Mouse (Mus musculus): ENCODE results near the gene Samd14. TPM values are rescaled to one million over a fixed set of nuclear protein-coding genes. Genes with fewer than 3 reads are reported as not detected.

Samd14 gene
- total RNA-seq, 2 experiments from 2014 or later = 48.4 to 49.1 TPM

GRCm38 (mm10) chr11:95069226-95069957 is 59.7 kb downstream of the Samd14 start:
- DNase-seq (ENCODE audit: extremely low spot score in 1 of 2, low spot score in 1 of 2) = no peak

DNA sequence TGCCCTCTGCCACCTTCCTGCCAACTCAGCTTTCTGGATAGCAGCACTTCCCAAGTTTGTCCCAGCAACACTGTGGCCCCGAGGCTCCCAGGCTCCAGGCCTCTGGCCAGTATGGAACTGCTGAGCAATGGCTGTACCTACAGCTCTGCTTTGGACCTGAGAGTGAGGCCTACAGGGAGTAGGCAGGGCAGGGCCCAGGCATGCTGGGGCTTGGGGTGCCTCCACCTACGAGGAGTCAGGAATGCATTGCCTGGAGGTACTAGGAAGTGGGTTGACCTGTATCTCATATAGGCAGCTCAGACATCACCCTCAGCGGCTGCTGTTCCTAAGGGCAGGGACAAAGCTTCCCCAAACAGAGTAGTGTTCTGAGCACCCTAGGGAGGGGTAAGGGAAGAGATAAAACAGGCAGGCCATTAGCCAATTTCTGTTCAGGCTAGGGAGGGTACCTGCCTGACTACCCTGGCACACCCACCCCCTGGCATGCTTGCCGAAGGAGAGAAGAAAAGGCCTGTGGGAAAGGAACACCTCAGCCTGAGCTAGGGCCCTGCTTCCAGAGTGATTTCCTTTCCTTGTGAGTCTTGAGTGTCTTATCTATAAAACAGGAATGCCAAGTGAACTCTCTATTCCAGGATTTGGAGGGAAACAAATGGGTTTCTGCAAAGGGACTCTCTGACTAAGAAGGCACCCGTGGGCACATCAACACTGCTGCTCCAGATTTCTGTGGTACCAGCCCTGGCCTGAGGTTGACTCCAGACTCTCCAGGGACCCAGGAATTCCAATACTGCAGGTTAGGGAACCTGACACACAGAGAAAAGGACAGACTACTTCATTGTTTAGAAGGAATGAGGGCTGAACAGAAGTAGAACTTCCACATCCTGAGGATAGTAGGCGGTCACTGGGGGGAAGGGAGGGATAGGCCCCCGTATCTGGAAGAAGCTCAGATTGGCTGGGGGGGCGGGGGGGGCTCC is 60.7 kb downstream of the Samd14 start:
- DNase-seq (ENCODE audit: extremely low spot score in 1 of 2, low spot score in 1 of 2) = no peak

DNA sequence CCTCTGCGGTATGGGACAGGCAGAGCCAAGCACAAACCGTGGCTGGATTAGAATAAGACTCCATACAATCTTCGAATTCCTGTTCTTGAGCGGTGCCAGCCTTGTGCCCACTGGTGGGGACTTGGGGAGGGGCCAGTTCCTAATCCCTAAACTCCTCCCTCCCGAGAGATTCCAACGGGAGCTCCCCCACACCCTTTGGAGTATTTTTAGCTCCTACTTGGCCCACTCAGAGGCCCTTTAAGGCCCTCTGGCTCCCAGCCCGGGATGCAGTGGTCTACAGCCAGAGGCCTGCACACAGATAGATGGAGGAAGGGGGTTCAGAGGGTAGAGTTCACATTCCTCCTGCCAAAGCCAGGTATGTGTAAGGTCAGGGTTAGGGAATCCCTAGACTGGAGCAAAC is 61.6 kb downstream of the Samd14 start:
- DNase-seq (ENCODE audit: extremely low spot score in 1 of 2, low spot score in 1 of 2) = no peak

DNA sequence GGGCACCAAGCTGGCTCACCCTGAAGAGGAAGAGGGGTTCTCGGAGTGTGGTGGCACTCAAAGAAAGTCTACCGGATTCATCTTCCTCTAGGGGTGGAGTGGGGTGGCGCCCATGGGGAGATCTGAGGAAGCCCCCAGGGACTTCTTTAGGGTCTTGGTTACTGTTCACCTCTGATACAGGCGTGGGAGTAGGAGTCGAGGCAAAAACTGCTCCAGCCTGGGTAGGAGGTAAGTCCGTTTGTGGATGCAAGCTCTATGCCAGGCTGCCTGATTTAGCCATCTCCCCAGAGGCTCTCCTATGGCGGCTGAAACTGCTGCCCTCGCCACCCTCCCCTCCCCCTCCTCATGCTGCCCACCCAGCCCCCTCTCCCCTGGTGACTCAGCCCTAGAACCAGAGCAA is 62.5 kb downstream of the Samd14 start:
- no peak for DNase-seq (ENCODE audit: extremely low spot score in 1 of 2, low spot score in 1 of 2)

- no peak for DNase-seq (ENCODE audit: extremely low spot score in 1 of 2, low spot score in 1 of 2)
Observed at GRCm38 (mm10) chr11:95072804-95073203, 63.1 kb downstream of the Samd14 start.

- no peak for DNase-seq (ENCODE audit: extremely low spot score in 1 of 2, low spot score in 1 of 2)
Observed at GRCm38 (mm10) chr11:95073835-95074234, 64.2 kb downstream of the Samd14 start.

DNA sequence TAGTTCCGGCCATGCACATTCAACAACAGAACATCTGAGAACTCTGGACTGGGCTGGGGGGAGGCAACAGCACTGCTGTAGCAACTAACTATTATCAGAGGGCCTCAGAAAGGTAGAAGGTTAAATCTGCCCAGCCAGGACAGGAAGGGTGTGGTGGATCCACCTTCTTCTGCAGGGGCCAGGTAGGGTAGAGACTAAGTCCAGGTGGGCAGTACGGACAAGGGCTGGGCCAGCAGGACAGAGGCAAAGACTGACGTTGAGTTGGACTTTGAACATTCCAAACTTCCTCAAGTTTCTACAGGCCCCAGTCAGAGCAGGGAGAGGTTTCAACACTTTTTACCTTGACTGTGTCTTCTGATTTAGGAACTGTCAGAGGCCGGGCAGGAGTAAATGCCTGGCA is 65.0 kb downstream of the Samd14 start:
- no peak for DNase-seq (ENCODE audit: extremely low spot score in 1 of 2, low spot score in 1 of 2)

DNA sequence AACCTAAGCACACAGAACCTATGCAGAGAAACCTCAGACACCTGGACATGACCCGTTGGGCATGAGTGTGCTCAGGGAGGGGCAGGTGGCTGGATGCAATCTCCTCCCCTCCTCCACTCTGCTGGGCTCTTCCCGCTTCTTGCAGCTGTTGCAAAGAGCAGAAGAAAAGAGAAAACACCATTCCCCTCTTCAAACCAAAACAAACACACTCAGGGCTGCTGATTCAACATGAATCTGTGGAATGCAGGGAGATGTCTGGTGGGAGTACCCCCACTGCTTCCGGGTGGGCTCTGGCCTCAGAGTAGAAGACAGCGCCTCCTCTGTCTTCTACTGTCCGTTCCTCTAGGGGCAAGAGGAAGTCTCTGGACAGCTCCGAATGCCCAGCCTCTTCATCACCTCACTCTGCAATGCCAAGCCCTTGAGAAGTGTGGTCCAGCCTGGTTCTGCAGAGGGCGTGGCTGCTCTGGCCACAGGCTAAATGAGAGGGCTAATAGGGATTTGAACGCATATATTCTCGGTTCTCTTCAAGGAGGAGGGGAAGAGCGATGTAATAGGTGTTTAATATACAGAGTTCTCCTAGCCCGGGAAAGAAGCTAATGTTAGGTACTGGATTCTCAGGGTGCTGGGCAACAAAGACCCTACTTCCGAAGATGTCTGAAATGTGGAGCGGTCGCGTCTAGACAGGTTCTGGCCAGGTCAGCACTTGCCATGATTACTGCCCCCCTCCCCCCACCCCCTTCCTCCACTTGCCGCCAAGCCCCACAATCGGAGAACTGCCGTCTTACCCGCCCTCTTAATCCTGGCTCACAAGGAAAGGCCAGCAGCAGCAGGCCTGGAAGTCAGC is 65.7 kb downstream of the Samd14 start:
- DNase-seq (ENCODE audit: extremely low spot score in 1 of 2, low spot score in 1 of 2) = no peak

Other genes starting within 250 kb of the Samd14 start
- not detected for gene Tmem92, start 227.2 kb upstream of the Samd14 start, total RNA-seq (2021)
- gene Col1a1, start 73.7 kb upstream of the Samd14 start, total RNA-seq (2021) = 10 to 100 TPM; 18.5 to 19.2 TPM
- gene Hils1, start 42.3 kb upstream of the Samd14 start, total RNA-seq (2021) = not detected
- under 1 TPM; 0.44 to 0.45 TPM for gene Sgca, start 33.6 kb upstream of the Samd14 start, total RNA-seq (2021)
- 100 to 1,000 TPM; 926 to 939 TPM for gene Ppp1r9b, start 18.8 kb upstream of the Samd14 start, total RNA-seq (2021)
- 100 to 1,000 TPM; 114 to 118 TPM for gene Pdk2, start 31.5 kb downstream of the Samd14 start, total RNA-seq (2021)
- gene Itga3, start 66.9 kb downstream of the Samd14 start, total RNA-seq (2021) = 10 to 100 TPM; 11.7 to 15.6 TPM
- gene Dlx3, start 110.2 kb downstream of the Samd14 start, total RNA-seq (2021) = not detected
- not detected for gene Dlx4, start 136.4 kb downstream of the Samd14 start, total RNA-seq (2021)

Measured in layer of hippocampus, postnatal 25 days (tissue).